Mouse (Mus musculus) liver, embryonic 11.5 days (tissue): Measurements from ENCODE around the gene Trex2. TPM values are rescaled to one million over a fixed set of nuclear protein-coding genes. Genes with fewer than 3 reads are reported as not detected.
A peak's percentile ranks its signal among the peaks of the same experiment; 100 is the strongest.

Experiments used
- ATAC-seq: fragments of 200-750 bp; cut with Nextera tagmentation; replicated peaks from 2 replicates; pipeline ENCODE4 v1.8.0; 2017; ENCODE audit warnings: moderate number of reproducible peaks, mild to moderate bottlenecking, moderate TSS enrichment, moderate library complexity; ENCODE audit not compliant: low FRiP score
- DNase-seq: peaks from one replicate; pipeline ENCODE4 v3.0.0-alpha.2; 2017; ENCODE audit warnings: low spot score
- H3K27ac ChIP-seq: fragments of 300-500 bp; sonication (generic); 2 replicates; pipeline ENCODE4 v1.5.1; 2014; ENCODE audit warnings: mild to moderate bottlenecking, low read depth, low read length, control low read depth
- H3K27me3 ChIP-seq: fragments of 300-500 bp; sonication (generic); replicated peaks from 2 replicates; pipeline ENCODE4 v1.6.1; 2014; ENCODE audit warnings: low read length, mixed read lengths; ENCODE audit not compliant: control insufficient read depth, insufficient read depth
- H3K36me3 ChIP-seq: fragments of 300-500 bp; sonication (generic); 2 replicates; pipeline ENCODE4 v1.6.1; 2014; ENCODE audit warnings: mild to moderate bottlenecking, low read length, moderate library complexity, mixed read lengths; ENCODE audit not compliant: control insufficient read depth, insufficient read depth
- H3K4me1 ChIP-seq: fragments of 300-500 bp; sonication (generic); replicated peaks from 2 replicates; pipeline ENCODE4 v1.6.1; 2014; ENCODE audit warnings: low read length, mixed read lengths; ENCODE audit not compliant: control insufficient read depth, insufficient read depth
- H3K4me2 ChIP-seq: fragments of 300-500 bp; sonication (generic); 2 replicates; pipeline ENCODE4 v1.6.1; 2014; ENCODE audit warnings: mild to moderate bottlenecking, control low read depth, moderate library complexity
- H3K4me3 ChIP-seq: fragments of 300-500 bp; sonication (generic); 2 replicates; pipeline ENCODE4 v1.5.1; 2014; ENCODE audit warnings: low read depth, low read length, control low read depth
- H3K9ac ChIP-seq: fragments of 300-500 bp; sonication (generic); 2 replicates; pipeline ENCODE4 v1.6.1; 2014; ENCODE audit warnings: low read depth, low read length, control low read depth
- H3K9me3 ChIP-seq: fragments of 300-500 bp; sonication (generic); 2 replicates; pipeline ENCODE4 v1.6.1; 2016; ENCODE audit warnings: low read length, inconsistent platforms, mixed read lengths; ENCODE audit not compliant: control insufficient read depth
- WGBS: fragments of 180-500 bp; shearing (Covaris S2); extraction: QIAGEN DNeasy Blood & Tissue Kit; methylation state at CpG from one replicate; pipeline ENCODE4 v1.1.7; 2014; 5-methylcytosine and 5-hydroxymethylcytosine counted together
- polyA plus RNA-seq: library from polyadenylated mRNA; unstranded; fragments of >200 nt; fragmentation: Nextera tagmentation; extraction: Ambion mirVana; gene quantifications from 2 replicates; pipeline ENCODE4 v1.2.1, GENCODE M21; 2014

The Trex2 gene
- polyA plus RNA-seq, 1 experiment from 2014 or later: not detected

DNA sequence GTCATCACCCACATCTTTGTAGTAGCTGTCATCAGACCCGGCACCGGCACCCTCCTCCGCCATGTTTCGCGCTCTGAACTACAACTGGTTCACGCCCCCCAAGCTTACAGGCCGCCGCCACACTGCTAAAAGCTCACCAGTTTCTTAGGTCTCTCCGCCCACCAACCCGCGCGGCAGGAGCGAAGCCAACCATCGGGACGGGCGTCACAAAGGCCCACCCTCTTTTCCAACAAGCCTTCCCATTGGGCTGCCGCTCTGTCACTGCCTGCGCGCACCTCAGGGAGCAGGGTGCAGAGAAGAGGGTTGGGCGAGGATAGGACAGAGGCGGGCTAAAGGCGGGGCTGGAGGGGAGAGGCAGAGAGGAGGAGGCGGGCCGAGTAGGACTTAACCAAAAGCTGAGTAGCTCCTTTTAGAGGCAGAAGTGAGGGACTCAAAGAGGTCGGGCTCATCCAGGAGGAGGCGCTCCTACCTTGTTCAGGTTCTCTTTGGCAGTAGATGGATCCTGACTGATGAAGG, 23.8 kb upstream of the Trex2 start, which contains the start of gene Haus7:
Gene Haus7 (minus strand): TSS at position 168 of the 516 bp plus-strand sequence.
- peak; percentile 100 for ATAC-seq

DNA sequence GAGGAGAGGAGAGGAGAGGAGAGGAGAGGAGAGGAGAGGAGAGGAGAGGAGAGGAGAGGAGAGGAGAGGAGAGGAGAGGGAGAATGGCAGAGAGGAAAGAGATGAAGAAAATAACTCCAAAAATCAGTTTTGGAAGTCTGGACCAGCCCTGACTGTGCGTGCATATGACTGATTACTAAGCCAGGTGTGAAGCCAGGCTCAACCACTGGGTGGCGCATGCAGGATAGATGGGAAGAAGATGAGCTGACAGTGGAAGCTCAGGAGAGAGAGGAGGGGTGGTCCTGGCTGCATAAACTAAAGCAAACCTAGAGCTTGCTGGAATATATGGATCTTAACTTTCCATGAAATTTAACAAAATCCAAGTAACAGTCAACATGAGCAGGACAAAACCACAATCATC, 16.8 kb upstream of the Trex2 start:
- Histone ChIP-seq H3K36me3 (no peaks in the 10 kb centered on the region; the same call in 1 of the 2 replicates), H3K27ac (no peak overlapping the region), H3K4me1 (no peaks in the 10 kb centered on the region), H3K9me3 (no peaks in the 10 kb centered on the region), H3K27me3 (no peaks in the 10 kb centered on the region), H3K4me2 (no peak overlapping the region), H3K4me3 (no peak overlapping the region), H3K9ac (no peak overlapping the region)
- ATAC-seq (no peak), DNase-seq (no peak)
- 31% methylated on average over 2 of the region's 2 CpGs for WGBS

More for the DNA sequence above, 23.8 kb upstream of the Trex2 start, which contains the start of gene Haus7:
- peak within 1 kb of the TSS; percentile 70 for H3K9ac ChIP-seq
- H3K27ac ChIP-seq: no peak within 1 kb of the TSS; the same call in 1 of the 2 replicates
- H3K36me3 ChIP-seq: no peaks in the 10 kb centered on the region
- H3K9me3 ChIP-seq: no peaks in the 10 kb centered on the region
- H3K4me3 ChIP-seq: peak within 1 kb of the TSS; percentile 58
- DNase-seq: peak; percentile 85
- H3K4me1 ChIP-seq: no peaks in the 10 kb centered on the region
- WGBS: 19% methylated on average over 25 of the region's 26 CpGs
- H3K4me2 ChIP-seq: peak within 1 kb of the TSS; percentile 66
- H3K27me3 ChIP-seq: peaks cover 3% of the 10 kb centered on the region; the same call in 1 of the 2 replicates

DNA sequence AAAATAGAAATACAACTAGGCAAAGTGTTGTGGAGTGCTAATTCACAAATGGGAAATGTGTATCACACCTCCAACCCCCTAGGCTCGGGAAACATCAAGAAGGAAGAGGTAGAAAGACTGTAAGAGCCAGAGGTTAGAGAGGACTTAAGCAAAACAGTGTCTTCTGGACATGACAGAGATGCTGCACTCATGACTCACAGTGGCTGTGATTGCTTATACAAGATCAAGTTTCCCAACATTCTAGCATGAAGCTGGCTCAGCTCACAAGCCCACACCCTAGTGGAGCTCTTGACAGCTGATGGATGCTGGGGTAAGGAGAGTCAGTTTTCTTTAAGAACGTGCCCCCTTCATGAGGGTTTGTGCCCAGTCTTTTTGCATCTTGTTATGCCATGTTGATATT, 6.3 kb upstream of the Trex2 start:
- Histone ChIP-seq H3K36me3 (no peaks in the 10 kb centered on the region; the same call in 1 of the 2 replicates), H3K4me1 (no peaks in the 10 kb centered on the region), H3K9me3 (no peaks in the 10 kb centered on the region), H3K9ac (no peak overlapping the region), H3K4me2 (no peak overlapping the region), H3K27ac (no peak overlapping the region), H3K27me3 (peaks cover 4% of the 10 kb centered on the region), H3K4me3 (no peak overlapping the region)
- WGBS: 62% methylated on average over 2 of the region's 2 CpGs
- DNase-seq: no peak
- no peak for ATAC-seq

DNA sequence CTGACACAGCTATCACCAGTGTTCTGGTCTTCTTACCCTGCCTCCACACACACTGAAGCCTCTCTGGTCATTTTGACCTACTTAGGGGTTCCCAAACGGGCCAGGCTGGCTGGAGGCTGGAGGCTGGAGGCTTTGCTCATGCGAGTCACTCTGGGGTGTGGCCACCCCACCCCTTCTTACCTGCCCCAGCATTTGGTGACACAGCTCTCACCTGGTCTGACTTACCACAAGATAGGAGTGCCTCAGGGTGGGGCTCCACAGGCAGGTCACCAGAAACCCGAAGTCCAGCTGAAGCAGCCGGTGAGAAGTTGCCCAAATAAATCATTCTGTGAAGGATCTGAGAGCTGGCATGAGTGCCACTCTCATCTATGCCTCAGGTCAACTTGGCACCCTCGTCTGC, 2.3 kb downstream of the Trex2 start:
- Histone ChIP-seq H3K4me3 (no peak overlapping the region), H3K27me3 (peaks cover 10% of the 10 kb centered on the region), H3K9ac (no peak overlapping the region), H3K9me3 (no peaks in the 10 kb centered on the region), H3K36me3 (no peaks in the 10 kb centered on the region; the same call in 1 of the 2 replicates), H3K4me2 (no peak overlapping the region), H3K4me1 (no peaks in the 10 kb centered on the region), H3K27ac (no peak overlapping the region)
- ATAC-seq (no peak), DNase-seq (no peak)
- WGBS: 57% methylated on average over 5 of the region's 5 CpGs

DNA sequence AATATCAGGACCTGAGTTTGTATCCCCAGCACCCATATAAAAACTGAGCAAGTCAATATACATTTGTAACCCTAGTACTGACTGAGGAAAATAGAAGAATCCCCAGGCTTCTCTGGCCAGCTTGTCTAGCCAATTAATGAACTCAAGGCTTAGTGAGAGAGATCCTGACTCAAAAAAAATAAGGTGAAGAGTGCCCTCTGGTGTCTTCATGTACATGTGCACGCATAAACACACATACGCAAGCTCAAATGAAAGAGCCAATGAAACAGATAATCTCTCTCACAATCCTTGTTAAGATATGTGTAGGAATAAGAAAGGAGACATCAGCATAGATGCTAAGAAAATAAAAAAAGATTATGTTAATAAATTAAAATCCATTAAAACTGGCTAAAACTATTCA, 5.1 kb downstream of the Trex2 start:
- no peak for DNase-seq
- Histone ChIP-seq H3K9me3 (no peaks in the 10 kb centered on the region), H3K27ac (no peak overlapping the region), H3K4me2 (no peak overlapping the region), H3K9ac (no peak overlapping the region), H3K4me3 (no peak overlapping the region), H3K4me1 (no peaks in the 10 kb centered on the region), H3K27me3 (peaks cover 8% of the 10 kb centered on the region), H3K36me3 (no peaks in the 10 kb centered on the region)
- no peak for ATAC-seq
- 71% methylated on average over 2 of the region's 2 CpGs for WGBS

DNA sequence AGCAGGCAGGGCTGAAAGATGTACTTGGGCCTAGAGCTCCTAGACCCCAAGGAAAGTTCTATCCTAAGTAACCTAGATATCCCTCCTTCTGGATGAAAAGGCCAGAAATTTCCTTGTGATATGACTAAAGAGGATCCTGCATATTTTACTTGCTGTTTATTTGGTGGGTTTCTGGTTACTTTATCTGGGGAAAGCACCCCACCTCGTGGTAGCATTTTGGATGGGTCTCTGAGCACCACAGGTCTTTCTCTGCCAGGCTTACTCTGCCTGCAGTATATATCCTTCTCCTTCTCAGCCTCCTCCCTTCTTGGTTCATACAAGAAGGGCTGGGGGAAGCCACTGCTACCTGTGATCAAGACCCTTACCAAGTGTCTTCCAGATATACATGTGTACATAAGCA, 22.4 kb downstream of the Trex2 start:
- Histone ChIP-seq H3K9ac (no peak overlapping the region), H3K4me1 (no peaks in the 10 kb centered on the region), H3K9me3 (no peaks in the 10 kb centered on the region), H3K27ac (no peak overlapping the region), H3K4me3 (no peak overlapping the region), H3K27me3 (peaks cover 19% of the 10 kb centered on the region), H3K36me3 (no peaks in the 10 kb centered on the region), H3K4me2 (no peak overlapping the region)
- 21% methylated on average over 1 of the region's 1 CpGs for WGBS
- no peak for DNase-seq
- ATAC-seq: no peak

DNA sequence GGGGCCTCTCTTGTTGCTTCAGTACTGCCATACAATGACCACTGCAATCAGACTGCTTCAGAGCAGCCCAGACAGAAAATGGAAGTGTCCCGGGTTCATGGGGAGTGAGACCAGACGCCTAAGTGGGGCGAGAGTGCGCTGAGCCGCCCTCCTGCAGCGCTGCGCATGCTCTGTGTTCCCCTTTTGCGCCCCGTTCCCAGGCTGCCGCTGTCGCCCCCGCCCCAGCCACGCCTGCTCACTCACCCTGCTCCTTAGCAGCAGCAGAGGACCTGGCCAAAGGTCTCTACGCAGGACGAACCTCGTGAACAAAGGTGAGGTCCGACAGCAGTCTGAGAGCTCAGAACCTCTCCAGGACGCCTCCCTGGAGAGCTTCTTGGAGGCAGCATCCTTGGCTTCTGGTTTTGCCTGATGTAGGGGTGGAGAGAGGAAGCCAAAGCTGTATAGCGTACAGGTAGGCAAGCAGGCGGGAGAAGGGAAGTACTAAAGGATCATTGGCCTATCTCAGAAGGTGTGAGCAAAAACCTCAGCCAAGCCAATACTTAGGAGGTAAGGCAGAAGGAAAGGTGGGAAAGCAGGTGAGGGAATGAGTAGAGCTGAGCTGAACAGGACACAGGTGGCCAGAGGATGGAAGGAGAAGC, 24.1 kb downstream of the Trex2 start, which contains the start of gene Zfp92:
Gene Zfp92 (plus strand): TSS at position 217 of the 638 bp plus-strand sequence.
- ATAC-seq: no peak
- Histone ChIP-seq H3K27me3 (peaks cover 19% of the 10 kb centered on the region), H3K27ac (no peak within 1 kb of the TSS), H3K36me3 (no peaks in the 10 kb centered on the region), H3K9ac (no peak within 1 kb of the TSS), H3K4me2 (peak within 1 kb of the TSS; percentile 47), H3K4me1 (no peaks in the 10 kb centered on the region), H3K9me3 (no peaks in the 10 kb centered on the region), H3K4me3 (peak within 1 kb of the TSS; percentile 25; the same call in 1 of the 2 replicates)
- no peak for DNase-seq
- 16% methylated on average over 20 of the region's 20 CpGs for WGBS

DNA sequence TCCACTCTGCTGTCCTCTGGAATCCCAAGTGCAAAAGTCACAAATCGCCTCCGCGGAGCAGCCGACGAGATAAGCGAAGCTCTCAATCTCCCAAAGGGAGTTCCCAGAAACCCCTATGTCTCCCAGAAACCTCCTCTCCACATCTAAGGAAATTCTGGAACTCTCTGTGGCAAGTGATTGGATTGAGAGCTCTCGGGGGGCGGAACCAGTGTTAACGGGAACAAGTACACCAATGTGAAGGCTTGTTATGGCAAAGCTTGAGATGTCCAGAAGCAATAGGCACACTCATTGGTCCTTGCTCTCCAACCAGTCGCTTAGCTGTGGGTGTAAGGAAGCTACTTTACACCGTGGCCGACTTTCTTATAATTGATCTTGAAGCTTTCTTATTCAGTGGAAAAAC, 33.5 kb downstream of the Trex2 start:
- Histone ChIP-seq H3K4me2 (no peak overlapping the region), H3K9me3 (no peaks in the 10 kb centered on the region), H3K27ac (no peak overlapping the region), H3K4me3 (no peak overlapping the region), H3K27me3 (no peaks in the 10 kb centered on the region), H3K9ac (no peak overlapping the region), H3K36me3 (no peaks in the 10 kb centered on the region), H3K4me1 (no peaks in the 10 kb centered on the region)
- 91% methylated on average over 12 of the region's 12 CpGs for WGBS
- no peak for DNase-seq
- ATAC-seq: no peak

DNA sequence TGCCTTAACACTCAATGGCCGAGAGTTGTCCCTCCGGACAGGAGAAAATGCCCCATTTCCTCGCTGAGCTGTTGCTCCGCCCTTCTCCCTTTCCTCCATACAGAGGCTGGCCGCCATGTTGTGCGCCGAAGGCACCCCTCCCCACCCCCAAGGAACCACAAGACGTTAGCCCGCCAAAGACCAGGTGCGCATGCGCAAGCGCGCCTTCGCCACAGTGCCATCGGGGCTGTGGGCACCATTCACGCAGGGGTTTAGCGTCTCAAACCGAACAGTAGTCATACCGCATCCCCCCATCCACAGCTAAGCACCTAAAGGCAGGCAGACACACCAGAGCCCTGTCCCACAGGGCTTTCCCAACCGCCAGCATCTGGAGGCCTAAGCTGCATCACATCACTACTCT, 34.2 kb downstream of the Trex2 start:
- WGBS: 78% methylated on average over 20 of the region's 20 CpGs
- Histone ChIP-seq H3K9ac (no peak overlapping the region), H3K9me3 (no peaks in the 10 kb centered on the region), H3K4me2 (no peak overlapping the region), H3K4me3 (no peak overlapping the region), H3K27ac (no peak overlapping the region), H3K4me1 (no peaks in the 10 kb centered on the region), H3K36me3 (no peaks in the 10 kb centered on the region), H3K27me3 (no peaks in the 10 kb centered on the region)
- DNase-seq: no peak
- ATAC-seq: no peak
